Mouse (Mus musculus) kidney, embryonic 14.5 days (tissue): ENCODE measurements around the gene 1700025C18Rik. TPM values are rescaled to one million over a fixed set of nuclear protein-coding genes. Genes with fewer than 3 reads are reported as not detected.

Experiments
- ATAC-seq: fragments of 200-750 bp; cut with Nextera tagmentation; 2 replicates; pipeline ENCODE4 v1.8.0; 2017; ENCODE audit warnings: moderate number of reproducible peaks, mild to moderate bottlenecking, moderate TSS enrichment, moderate library complexity; ENCODE audit not compliant: low FRiP score, low TSS enrichment
- H3K27ac ChIP-seq: fragments of 300-500 bp; sonication (generic); 2 replicates; pipeline ENCODE4 v1.5.1; 2014; ENCODE audit warnings: low read depth, mild to moderate bottlenecking, low read length, moderate library complexity, mixed read lengths
- H3K27me3 ChIP-seq: fragments of 300-500 bp; sonication (generic); 2 replicates; pipeline ENCODE4 v1.6.1; 2014; ENCODE audit warnings: mild to moderate bottlenecking, low read length; ENCODE audit not compliant: control insufficient read depth, insufficient read depth
- H3K36me3 ChIP-seq: fragments of 300-500 bp; sonication (generic); 2 replicates; pipeline ENCODE4 v1.6.1; 2014; ENCODE audit warnings: low read length, mixed read lengths; ENCODE audit not compliant: control insufficient read depth, insufficient read depth
- H3K4me1 ChIP-seq: fragments of 300-500 bp; sonication (generic); 2 replicates; pipeline ENCODE4 v1.6.1; 2014; ENCODE audit warnings: low read length, mixed read lengths; ENCODE audit not compliant: control insufficient read depth, insufficient read depth
- H3K4me2 ChIP-seq: fragments of 300-500 bp; sonication (generic); replicated peaks from 2 replicates; pipeline ENCODE4 v1.6.1; 2014; ENCODE audit warnings: low read depth, mild to moderate bottlenecking, low read length
- H3K4me3 ChIP-seq: fragments of 300-500 bp; sonication (generic); 2 replicates; pipeline ENCODE4 v1.5.1; 2014; ENCODE audit warnings: mild to moderate bottlenecking, low read length
- H3K9ac ChIP-seq: fragments of 300-500 bp; sonication (generic); 2 replicates; pipeline ENCODE4 v1.6.1; 2014; ENCODE audit warnings: low read depth, mild to moderate bottlenecking, low read length, moderate library complexity
- H3K9me3 ChIP-seq: fragments of 300-500 bp; sonication (generic); 2 replicates; pipeline ENCODE4 v1.6.1; 2016; ENCODE audit warnings: low read length; ENCODE audit not compliant: control insufficient read depth
- WGBS: fragments of 180-500 bp; shearing (Covaris S2); extraction: QIAGEN DNeasy Blood & Tissue Kit; methylation state at CpG from one replicate; pipeline ENCODE4 v1.1.7; 2014; 5-methylcytosine and 5-hydroxymethylcytosine counted together
- polyA plus RNA-seq: library from polyadenylated mRNA; unstranded; fragments of >200 nt; fragmentation: Nextera tagmentation; extraction: Ambion mirVana; gene quantifications from 2 replicates; pipeline ENCODE4 v1.2.1, GENCODE M21; 2014

1700025C18Rik gene
- polyA plus RNA-seq, 1 experiment from 2014 or later, result not detected

GRCm38 (mm10) chr2:165035058-165035431 lies 55.5 kb downstream of the 1700025C18Rik start:
- ATAC-seq, result no peak
- H3K27me3 ChIP-seq, result no peaks in the 10 kb centered on the region
- peak overlapping the region; percentile 32 for H3K4me2 ChIP-seq
- 42% methylated on average over 5 of the region's 5 CpGs for WGBS
- no peak overlapping the region for H3K27ac ChIP-seq
- no peak overlapping the region for H3K9ac ChIP-seq
- no peaks in the 10 kb centered on the region for H3K9me3 ChIP-seq
- peak overlapping the region; percentile 99; the same call in 1 of the 2 replicates for H3K4me3 ChIP-seq
- H3K4me1 ChIP-seq, result peaks cover 17% of the 10 kb centered on the region
- no peaks in the 10 kb centered on the region for H3K36me3 ChIP-seq

GRCm38 (mm10) chr2:165034131-165035057 lies 56.2 kb downstream of the 1700025C18Rik start, which contains the start of gene Ncoa5:
Gene Ncoa5, minus strand, starts transcription at chr2:165034867.
- under 1% methylated on average over 104 of the region's 111 CpGs for WGBS
- ATAC-seq, result peak; percentile 97
- Histone ChIP-seq H3K4me1 (peaks cover 17% of the 10 kb centered on the region), H3K27ac (peak within 1 kb of the TSS; percentile 63; the same call in 1 of the 2 replicates), H3K36me3 (no peaks in the 10 kb centered on the region), H3K27me3 (no peaks in the 10 kb centered on the region), H3K9ac (peak within 1 kb of the TSS; percentile 88), H3K4me3 (peak within 1 kb of the TSS; percentile 99), H3K4me2 (peak within 1 kb of the TSS; percentile 79), H3K9me3 (no peaks in the 10 kb centered on the region)

GRCm38 (mm10) chr2:165033306-165033705 lies 57.2 kb downstream of the 1700025C18Rik start:
- no peak overlapping the region for H3K27ac ChIP-seq

GRCm38 (mm10) chr2:165032533-165032932 lies 58.0 kb downstream of the 1700025C18Rik start:
- Histone ChIP-seq H3K27me3 (no peaks in the 10 kb centered on the region), H3K27ac (no peak overlapping the region), H3K4me2 (0 out of 2 replicates have a peak overlapping the region, but pooled peaks have one; percentile 8), H3K9ac (no peak overlapping the region), H3K36me3 (no peaks in the 10 kb centered on the region), H3K4me1 (peaks cover 17% of the 10 kb centered on the region), H3K4me3 (no peak overlapping the region; the same call in 1 of the 2 replicates), H3K9me3 (no peaks in the 10 kb centered on the region)
- 48% methylated on average over 3 of the region's 3 CpGs for WGBS
- no peak for ATAC-seq

More at GRCm38 (mm10) chr2:165033306-165033705, 57.2 kb downstream of the 1700025C18Rik start:
- H3K4me2 ChIP-seq, result peak overlapping the region; percentile 79
- no peaks in the 10 kb centered on the region for H3K27me3 ChIP-seq
- no peak for ATAC-seq
- no peaks in the 10 kb centered on the region for H3K36me3 ChIP-seq
- H3K9ac ChIP-seq, result peak overlapping the region; percentile 88; the same call in 1 of the 2 replicates
- H3K4me3 ChIP-seq, result peak overlapping the region; percentile 99
- H3K4me1 ChIP-seq, result peaks cover 17% of the 10 kb centered on the region
- WGBS, result 42% methylated on average over 6 of the region's 6 CpGs
- H3K9me3 ChIP-seq, result no peaks in the 10 kb centered on the region

Other genes starting within 250 kb of the 1700025C18Rik start
- 25.7 and 34.6 TPM in 2 replicates for gene Pltp, start 233.0 kb downstream of the 1700025C18Rik start, polyA plus RNA-seq
- gene Pcif1, start 211.4 kb downstream of the 1700025C18Rik start, polyA plus RNA-seq, result 68.9 and 72.9 TPM in 2 replicates
- 10.7 and 13.8 TPM in 2 replicates for gene Zfp335, start 179.0 kb downstream of the 1700025C18Rik start, polyA plus RNA-seq
- gene Mmp9, start 150.0 kb downstream of the 1700025C18Rik start, polyA plus RNA-seq, result 0.76 and 1.4 TPM in 2 replicates
- gene Slc12a5, start 129.9 kb downstream of the 1700025C18Rik start, polyA plus RNA-seq, result 1.5 and 1.6 TPM in 2 replicates
- gene Ncoa5, start 55.9 kb downstream of the 1700025C18Rik start, polyA plus RNA-seq, result 34.6 and 71.1 TPM in 2 replicates
- 6.4 and 7.3 TPM in 2 replicates for gene Cd40, start 35.1 kb downstream of the 1700025C18Rik start, polyA plus RNA-seq
- 0.74 and 1.2 TPM in 2 replicates for gene Cdh22, start 144.1 kb upstream of the 1700025C18Rik start, polyA plus RNA-seq
- 35.4 and 54.1 TPM in 2 replicates for gene Slc35c2, start 197.1 kb upstream of the 1700025C18Rik start, polyA plus RNA-seq
- gene Elmo2, start 235.7 kb upstream of the 1700025C18Rik start, polyA plus RNA-seq, result 56.9 and 84.1 TPM in 2 replicates